Comparison of ENCODE assay signal across 10 mouse cellular contexts in genomic region chr7:80368009-80368408, GRCm38 (mm10).
"Had no signal": no experiment of that assay in that cellular context is flagged by ENCODE, and none has a peak within 500 bp of the region (broad histone marks: within the 10 kb centered on the region; RNA-seq: fewer than 3 reads in every experiment).

No protein-coding gene starts in this region.

- H3K27me3 ChIP-seq: limb, embryonic 13.5 days; midbrain, embryonic 15.5 days; neural tube, embryonic 12.5 days had no signal

- ATAC-seq: midbrain, embryonic 15.5 days had no signal

- H3K4me3 ChIP-seq: limb, embryonic 13.5 days; midbrain, embryonic 15.5 days; neural tube, embryonic 12.5 days had no signal

- H3K4me2 ChIP-seq: limb, embryonic 13.5 days; midbrain, embryonic 11.5 days; midbrain, embryonic 15.5 days; neural tube, embryonic 12.5 days had no signal

- H3K9me3 ChIP-seq: midbrain, embryonic 15.5 days; neural tube, embryonic 12.5 days had no signal

- H3K27ac ChIP-seq: limb, embryonic 13.5 days; liver, embryonic 14.5 days; midbrain, embryonic 15.5 days; neural tube, embryonic 12.5 days; stomach, postnatal 0 days had no signal

- H3K9ac ChIP-seq: limb, embryonic 13.5 days; liver, embryonic 14.5 days; midbrain, embryonic 15.5 days; neural tube, embryonic 12.5 days had no signal

- DNase-seq: kidney, postnatal 14 days; left cerebral cortex, postnatal 4 days; lung, adult 18-20 months; right cerebral cortex, postnatal 14 days had no signal
